Mouse (Mus musculus) hindbrain, embryonic 10.5 days (tissue): ENCODE data around the gene Mettl23. TPM values are rescaled to one million over a fixed set of nuclear protein-coding genes. Genes with fewer than 3 reads are reported as not detected.
"Not testable (repeated sequence)": the region's sequence is repeated elsewhere in the genome, so short reads cannot be mapped to it uniquely, and the experiment has no call there.

ENCODE experiments used
- DNase-seq: peaks from one replicate; pipeline ENCODE4 v3.0.0-alpha.2; 2017; ENCODE audit warnings: low spot score
- H3K27ac ChIP-seq: fragments of 300-500 bp; sonication (generic); 2 replicates; pipeline ENCODE4 v1.5.1; 2016; ENCODE audit warnings: mild to moderate bottlenecking, moderate library complexity
- H3K27me3 ChIP-seq: fragments of 300-500 bp; sonication (generic); 2 replicates; pipeline ENCODE4 v1.6.1; 2016; ENCODE audit warnings: mild to moderate bottlenecking; ENCODE audit not compliant: poor library complexity, insufficient read depth, severe bottlenecking
- H3K36me3 ChIP-seq: fragments of 300-500 bp; sonication (generic); 2 replicates; pipeline ENCODE4 v1.6.1; 2016; ENCODE audit warnings: mild to moderate bottlenecking, moderate library complexity
- H3K4me1 ChIP-seq: fragments of 300-500 bp; sonication (generic); replicated peaks from 2 replicates; pipeline ENCODE4 v1.6.1; 2016; ENCODE audit warnings: mild to moderate bottlenecking
- H3K4me3 ChIP-seq: fragments of 300-500 bp; sonication (generic); 2 replicates; pipeline ENCODE4 v1.5.1; 2016; ENCODE audit warnings: mild to moderate bottlenecking, moderate library complexity
- H3K9me3 ChIP-seq: fragments of 300-500 bp; sonication (generic); 2 replicates; pipeline ENCODE4 v1.6.1; 2016; ENCODE audit warnings: mild to moderate bottlenecking, moderate library complexity
- WGBS: fragments of 180-500 bp; shearing (Covaris S2); methylation state at CpG from one replicate; pipeline ENCODE4 v1.1.7; 2016; 5-methylcytosine and 5-hydroxymethylcytosine counted together
- polyA plus RNA-seq: library from polyadenylated mRNA; unstranded; fragments of >200 nt; fragmentation: Nextera tagmentation; extraction: Ambion mirVana; gene quantifications from 2 replicates; pipeline ENCODE4 v1.2.1, GENCODE M21; 2016

Mettl23 gene
- polyA plus RNA-seq, 1 experiment from 2014 or later, result 62.3 TPM

DNA sequence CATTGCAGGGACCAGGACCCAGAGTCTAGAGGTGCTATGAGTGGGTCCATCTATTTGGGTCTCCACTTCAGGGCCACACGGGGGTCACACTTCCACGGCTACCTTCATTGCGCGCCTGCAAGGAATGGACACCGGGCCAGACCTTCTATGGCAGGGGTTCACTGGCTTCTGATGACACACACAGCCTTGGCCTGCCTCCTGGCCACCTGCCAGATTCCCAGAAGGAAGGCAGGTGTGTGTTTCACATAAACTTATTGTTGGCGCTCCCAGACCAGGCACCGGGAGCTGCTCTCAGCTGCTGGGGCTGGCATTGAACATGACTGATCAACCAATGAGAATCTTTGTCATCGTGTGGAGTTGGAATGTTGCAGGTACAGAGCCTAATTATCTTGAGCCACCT, 35.4 kb downstream of the Mettl23 start:
- no peak overlapping the region for H3K4me3 ChIP-seq
- H3K27ac ChIP-seq, result no peak overlapping the region
- H3K36me3 ChIP-seq, result peaks cover 17% of the 10 kb centered on the region
- no peak for DNase-seq
- 95% methylated on average over 8 of the region's 8 CpGs for WGBS
- H3K27me3 ChIP-seq, result no peaks in the 10 kb centered on the region
- no peaks in the 10 kb centered on the region for H3K9me3 ChIP-seq
- no peaks in the 10 kb centered on the region for H3K4me1 ChIP-seq

DNA sequence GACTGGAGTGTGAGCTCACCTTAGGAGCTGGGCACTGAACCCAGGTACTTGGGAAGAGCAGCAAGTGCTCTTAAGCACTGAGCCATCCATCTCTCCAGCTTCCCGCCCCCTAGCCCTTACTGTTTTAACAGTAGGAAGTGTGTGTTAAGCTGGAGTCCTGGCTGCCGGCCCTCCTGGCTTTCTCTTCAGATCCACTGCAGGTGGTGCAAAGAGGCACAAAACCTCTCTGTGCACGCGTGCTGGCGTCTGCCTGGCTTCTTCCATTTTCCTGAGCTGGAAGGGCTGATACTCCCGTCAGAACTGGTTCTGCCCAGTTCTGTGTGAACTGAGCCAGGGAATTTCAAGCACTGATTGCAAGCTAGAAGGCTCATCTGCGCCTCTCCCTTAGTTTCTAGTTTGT, 37.8 kb downstream of the Mettl23 start:
- peaks cover 13% of the 10 kb centered on the region for H3K27me3 ChIP-seq
- peaks cover 6% of the 10 kb centered on the region for H3K4me1 ChIP-seq
- WGBS, result 64% methylated on average over 7 of the region's 7 CpGs
- no peaks in the 10 kb centered on the region for H3K9me3 ChIP-seq
- no peak overlapping the region for H3K4me3 ChIP-seq
- no peak overlapping the region for H3K27ac ChIP-seq
- no peaks in the 10 kb centered on the region for H3K36me3 ChIP-seq
- no peak for DNase-seq

DNA sequence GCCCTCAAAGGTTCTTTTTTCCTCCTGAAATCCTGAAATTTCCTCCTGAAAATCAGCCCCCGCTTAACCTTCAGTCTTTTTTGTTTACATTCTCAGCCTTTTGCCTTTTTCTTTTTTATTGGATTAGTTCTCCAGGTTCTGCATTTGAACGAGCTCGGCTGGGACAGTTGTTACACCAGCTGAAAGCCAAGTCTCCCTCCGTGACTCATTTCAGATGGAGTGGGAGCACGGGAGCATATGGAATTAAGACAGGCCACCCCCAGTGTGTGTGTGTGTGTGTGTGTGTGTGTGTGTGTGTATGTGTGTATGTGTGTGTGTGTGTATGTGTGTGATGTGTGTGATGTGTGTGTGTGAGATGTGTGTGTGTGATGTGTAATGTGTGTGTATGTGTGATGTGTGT, 38.4 kb downstream of the Mettl23 start:
- no peaks in the 10 kb centered on the region for H3K36me3 ChIP-seq
- H3K4me1 ChIP-seq, result peaks cover 8% of the 10 kb centered on the region
- no peak for DNase-seq
- 77% methylated on average over 5 of the region's 5 CpGs for WGBS
- no peak overlapping the region for H3K27ac ChIP-seq
- H3K9me3 ChIP-seq, result no peaks in the 10 kb centered on the region
- peaks cover 19% of the 10 kb centered on the region for H3K27me3 ChIP-seq
- H3K4me3 ChIP-seq, result no peak overlapping the region

DNA sequence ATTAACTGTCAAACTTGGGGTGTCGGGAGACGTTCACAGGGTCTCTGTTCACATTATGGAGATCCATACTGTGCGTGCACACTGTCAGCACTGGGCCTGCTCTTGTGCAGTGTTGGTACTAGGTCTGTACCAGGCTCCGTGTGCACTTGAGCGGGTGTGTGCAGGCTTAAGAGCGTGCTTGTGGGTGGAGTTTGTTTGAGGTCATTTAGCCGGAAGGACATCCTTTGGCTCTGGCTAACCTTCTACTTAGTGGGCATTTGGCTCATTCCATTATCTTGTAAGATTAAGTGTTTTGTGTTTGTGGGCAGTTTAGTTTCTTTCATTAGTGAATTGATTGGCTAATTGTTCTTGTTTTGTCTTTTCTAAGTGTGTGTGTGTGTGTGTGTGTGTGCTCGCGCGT, 39.4 kb downstream of the Mettl23 start:
- no peak for DNase-seq
- H3K9me3 ChIP-seq, result no peaks in the 10 kb centered on the region
- H3K4me1 ChIP-seq, result peaks cover 8% of the 10 kb centered on the region
- H3K27me3 ChIP-seq, result peaks cover 28% of the 10 kb centered on the region
- no peak overlapping the region for H3K4me3 ChIP-seq
- 88% methylated on average over 10 of the region's 10 CpGs for WGBS
- no peak overlapping the region for H3K27ac ChIP-seq
- no peaks in the 10 kb centered on the region for H3K36me3 ChIP-seq

DNA sequence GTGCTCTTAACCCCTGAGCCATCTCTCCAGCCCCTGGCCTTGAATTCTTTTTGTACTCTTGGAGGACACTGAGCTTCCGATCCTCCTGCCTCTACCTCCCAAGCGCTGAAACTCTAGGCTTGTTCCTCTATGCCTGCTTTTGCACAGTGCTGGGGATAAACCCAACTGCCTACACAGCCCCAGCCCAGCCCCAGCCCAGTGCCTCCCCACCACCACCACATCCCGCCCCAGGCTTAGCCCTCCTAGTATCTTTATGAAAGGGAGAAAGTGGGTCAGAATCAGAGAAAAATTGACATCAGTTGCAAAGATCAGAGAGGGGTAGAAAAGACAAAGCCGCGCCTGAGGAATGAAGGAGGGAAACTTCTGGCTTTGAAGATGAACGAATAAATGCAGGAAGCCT, 41.0 kb downstream of the Mettl23 start:
- Histone ChIP-seq H3K4me3 (no peak overlapping the region), H3K36me3 (no peaks in the 10 kb centered on the region), H3K27me3 (peaks cover 34% of the 10 kb centered on the region), H3K27ac (no peak overlapping the region), H3K9me3 (no peaks in the 10 kb centered on the region), H3K4me1 (peaks cover 8% of the 10 kb centered on the region)
- no peak for DNase-seq
- WGBS, result 87% methylated on average over 6 of the region's 6 CpGs

DNA sequence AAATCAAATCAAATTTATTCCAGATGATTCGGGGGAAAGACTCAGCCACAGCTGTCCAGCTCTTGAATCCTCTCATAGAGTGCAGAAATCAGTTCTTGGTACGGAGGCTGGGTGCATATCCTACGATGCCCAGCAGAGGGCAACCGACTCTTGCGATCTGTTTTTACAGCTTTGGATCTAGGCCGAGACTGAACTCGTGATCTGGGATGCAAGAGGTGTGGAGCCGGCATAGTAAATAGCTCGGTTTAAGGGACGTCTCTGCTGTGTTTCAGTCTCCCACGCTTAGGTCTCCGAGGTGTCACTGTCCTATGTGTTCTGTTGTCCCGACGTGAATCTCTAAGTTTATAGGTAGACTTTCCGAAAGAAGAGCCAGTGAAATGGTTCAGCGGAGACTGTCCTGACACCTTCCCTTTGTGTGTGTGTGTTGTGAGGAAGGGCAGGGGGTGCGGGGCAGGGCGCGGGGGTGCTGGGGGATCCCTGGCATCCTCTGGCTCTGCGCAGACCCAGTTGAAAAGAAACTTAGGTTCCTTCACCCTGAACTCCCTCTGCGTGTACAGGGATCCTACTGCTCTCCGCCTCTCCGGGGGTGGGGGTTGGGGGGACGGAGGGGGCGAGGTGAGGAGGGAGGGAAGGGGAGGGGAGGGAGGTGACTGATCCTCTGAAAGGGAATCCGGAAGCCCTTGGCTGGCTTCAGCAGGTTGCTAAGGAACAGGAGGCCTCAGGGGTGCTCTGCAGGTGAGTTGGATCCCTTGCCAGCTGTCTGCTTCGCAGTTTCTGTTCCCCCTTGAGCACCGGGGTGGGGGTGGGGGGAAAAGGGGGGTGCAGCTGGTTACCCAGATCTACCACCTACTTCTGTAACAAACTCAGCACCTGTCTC, 42.4 kb downstream of the Mettl23 start:
- Histone ChIP-seq H3K27ac (peak overlapping the region; percentile 66; the same call in 1 of the 2 replicates), H3K4me1 (peaks cover 13% of the 10 kb centered on the region), H3K4me3 (peak overlapping the region; percentile 31), H3K9me3 (no peaks in the 10 kb centered on the region), H3K27me3 (peaks cover 34% of the 10 kb centered on the region), H3K36me3 (no peaks in the 10 kb centered on the region)
- WGBS, result 4% methylated on average over 28 of the region's 28 CpGs
- DNase-seq, result peak; percentile 88

DNA sequence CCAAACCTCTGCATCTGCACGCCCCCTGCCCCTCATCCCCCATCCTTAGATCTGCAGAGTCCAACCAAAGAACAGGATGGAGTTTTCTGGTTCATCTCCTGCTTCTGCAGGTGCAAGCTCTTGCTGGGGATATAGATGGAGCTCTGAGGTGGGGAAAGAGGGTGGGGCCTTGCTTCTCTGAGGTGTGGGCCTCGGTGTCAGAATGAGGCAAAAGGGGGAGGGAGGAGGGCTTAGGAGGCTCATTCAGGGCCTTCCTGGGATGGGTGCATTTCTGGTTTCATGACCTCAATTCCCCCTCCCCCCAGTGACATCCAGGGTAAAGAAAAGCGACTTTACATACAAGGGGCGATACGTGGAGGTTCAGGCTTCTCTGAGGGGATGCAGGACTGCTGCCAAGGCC, 44.1 kb downstream of the Mettl23 start:
- H3K27ac ChIP-seq, result no peak overlapping the region
- H3K9me3 ChIP-seq, result no peaks in the 10 kb centered on the region
- H3K4me1 ChIP-seq, result peaks cover 17% of the 10 kb centered on the region
- no peak for DNase-seq
- peaks cover 34% of the 10 kb centered on the region for H3K27me3 ChIP-seq
- 53% methylated on average over 5 of the region's 5 CpGs for WGBS
- H3K36me3 ChIP-seq, result no peaks in the 10 kb centered on the region
- H3K4me3 ChIP-seq, result no peak overlapping the region

DNA sequence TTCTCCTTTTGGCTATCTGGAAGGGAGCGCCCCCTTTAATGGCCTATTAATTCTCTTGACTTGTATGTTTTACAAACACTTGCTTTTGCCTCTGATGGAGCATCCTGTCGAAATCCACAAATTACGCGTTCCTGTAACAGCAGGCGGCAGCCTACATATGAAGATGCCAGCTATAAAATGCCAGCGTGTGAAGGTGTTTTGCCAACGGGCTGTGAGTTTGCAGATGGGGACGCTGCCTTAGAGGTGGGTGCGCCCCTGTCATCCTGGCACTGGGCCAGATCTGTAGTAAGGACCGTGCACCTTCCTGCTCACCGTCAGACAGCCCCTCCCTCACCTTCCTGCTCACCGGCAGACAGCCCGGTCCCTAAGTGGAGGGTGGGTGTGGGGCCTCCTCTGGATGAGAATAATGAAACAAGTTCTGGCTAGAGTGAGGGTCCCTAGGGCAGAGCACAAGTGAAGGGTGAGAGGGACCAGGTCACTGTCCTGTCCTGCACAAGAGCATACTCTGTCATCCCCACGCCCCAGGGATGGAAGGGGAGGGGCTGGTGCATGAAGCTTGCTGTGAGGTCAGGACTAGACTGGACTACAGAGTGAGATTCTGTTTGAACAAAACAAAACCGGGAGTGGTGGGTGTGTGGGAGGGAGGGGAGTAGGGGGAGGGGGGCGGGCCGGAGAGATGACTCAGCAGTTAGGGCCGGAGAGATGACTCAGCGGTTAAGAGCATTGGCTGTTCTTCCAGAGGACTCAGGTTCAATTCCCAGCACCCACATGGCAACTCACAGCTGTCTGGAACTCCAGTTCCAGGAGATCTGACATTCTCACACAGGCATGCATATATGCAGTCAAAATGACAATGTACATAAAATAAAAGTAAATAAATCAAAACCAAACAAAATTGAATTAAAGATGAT, 50.7 kb downstream of the Mettl23 start:
- peak overlapping the region; percentile 13; the same call in 1 of the 2 replicates for H3K27ac ChIP-seq
- peaks cover 18% of the 10 kb centered on the region for H3K4me1 ChIP-seq
- no peaks in the 10 kb centered on the region for H3K9me3 ChIP-seq
- no peak for DNase-seq
- H3K27me3 ChIP-seq, result 0 out of 2 replicates have a peak, but pooled peaks cover 6% of the 10 kb centered on the region
- H3K36me3 ChIP-seq, result no peaks in the 10 kb centered on the region
- WGBS, result 81% methylated on average over 19 of the region's 19 CpGs
- no peak overlapping the region for H3K4me3 ChIP-seq

DNA sequence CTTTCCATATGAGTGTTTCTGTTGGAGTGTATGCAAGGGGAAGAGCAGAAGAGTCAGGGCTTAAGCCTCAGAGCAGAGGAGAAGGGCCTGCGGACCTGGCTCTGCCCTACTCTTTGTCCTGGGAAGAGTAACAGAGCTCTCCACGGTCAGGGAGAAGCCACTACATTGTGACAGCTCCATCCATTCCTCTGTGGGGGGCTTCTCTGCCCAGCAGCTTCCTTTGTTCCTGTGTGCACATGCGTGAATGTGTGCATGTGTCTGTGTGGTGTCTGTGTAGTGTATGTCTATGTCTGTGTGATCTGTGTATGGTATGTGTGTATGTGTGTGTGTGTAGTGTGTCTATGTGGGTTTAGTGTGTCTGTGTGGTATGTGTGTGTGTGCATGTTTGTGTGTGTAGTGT, 52.3 kb downstream of the Mettl23 start:
- DNase-seq, result no peak
- Histone ChIP-seq H3K27me3 (0 out of 2 replicates have a peak, but pooled peaks cover 7% of the 10 kb centered on the region), H3K4me3 (no peak overlapping the region), H3K27ac (no peak overlapping the region), H3K9me3 (no peaks in the 10 kb centered on the region), H3K36me3 (no peaks in the 10 kb centered on the region), H3K4me1 (peaks cover 14% of the 10 kb centered on the region)
- WGBS, result 50% methylated on average over 3 of the region's 3 CpGs

DNA sequence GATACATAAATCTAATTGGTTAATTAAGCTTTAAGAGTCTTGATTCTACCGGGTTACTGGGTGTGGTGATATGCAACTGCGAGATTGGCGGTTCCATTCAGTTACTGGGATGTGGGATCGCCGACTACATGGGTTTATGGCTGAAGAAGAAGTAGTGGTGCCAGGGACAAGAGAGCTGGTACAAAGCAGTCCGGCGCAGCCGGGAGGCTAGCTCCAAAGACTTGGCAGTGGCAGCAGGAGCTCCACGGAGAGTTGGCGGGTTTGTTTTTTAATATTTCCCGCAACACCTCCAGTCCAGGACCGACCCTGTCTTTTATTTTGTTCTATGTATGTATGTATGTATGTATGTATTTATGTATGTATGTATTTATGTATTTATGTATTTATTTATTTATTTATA, 56.2 kb downstream of the Mettl23 start:
- DNase-seq, result no peak
- WGBS, result 93% methylated on average over 12 of the region's 12 CpGs
- H3K27me3 ChIP-seq, result peaks cover 31% of the 10 kb centered on the region
- no peaks in the 10 kb centered on the region for H3K36me3 ChIP-seq
- no peak overlapping the region for H3K4me3 ChIP-seq
- no peaks in the 10 kb centered on the region for H3K9me3 ChIP-seq
- no peak overlapping the region for H3K27ac ChIP-seq
- H3K4me1 ChIP-seq, result peaks cover 13% of the 10 kb centered on the region

DNA sequence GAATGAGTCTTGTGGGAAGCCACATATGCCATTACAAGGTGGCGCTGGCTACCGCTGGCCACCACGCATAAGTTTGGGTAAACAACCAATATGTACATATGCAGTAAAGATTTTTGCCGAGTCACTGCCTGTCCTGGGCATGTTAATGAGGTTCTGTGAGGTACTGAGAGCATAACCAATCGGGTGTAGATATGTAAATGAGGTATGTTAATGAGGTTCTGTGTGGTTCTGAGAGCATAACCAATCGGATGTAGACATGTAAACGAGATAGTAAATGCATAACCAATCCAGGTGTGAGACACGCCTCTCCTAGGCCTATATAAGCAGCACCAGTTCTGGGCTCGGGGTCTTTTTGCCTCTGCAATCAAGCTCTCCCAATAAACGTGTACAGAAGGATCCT, 59.5 kb downstream of the Mettl23 start:
- H3K9me3 ChIP-seq, H3K36me3 ChIP-seq, H3K4me3 ChIP-seq, DNase-seq, H3K27ac ChIP-seq: not testable (repeated sequence)
- Histone ChIP-seq H3K27me3 (peaks cover 62% of the 10 kb centered on the region), H3K4me1 (peaks cover 28% of the 10 kb centered on the region)
- WGBS, result 89% methylated on average over 10 of the region's 10 CpGs
